16 mouse cellular contexts compared by ENCODE assay signal in the genomic region with DNA sequence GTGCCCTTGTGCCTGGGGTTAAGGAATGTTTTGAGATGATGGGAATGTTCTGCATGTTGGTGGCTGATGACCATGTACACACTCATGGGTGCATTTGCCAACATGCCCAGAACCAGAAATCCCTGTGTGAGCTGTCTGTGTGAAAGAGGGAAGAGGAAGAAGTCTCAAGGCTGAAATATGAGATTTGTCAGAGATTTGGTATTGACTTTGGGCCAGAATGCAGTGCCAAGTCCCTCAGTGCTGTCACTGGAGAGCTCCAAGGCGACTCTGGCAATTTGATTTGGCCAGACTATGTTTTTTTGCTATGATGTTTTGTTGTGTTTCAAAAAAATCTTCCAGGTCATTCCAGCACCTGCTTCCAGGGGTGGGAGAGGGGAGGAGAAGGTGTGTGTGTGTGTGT.
"Had no signal": no experiment of that assay in that cellular context is flagged by ENCODE, and none has a peak within 500 bp of the region (broad histone marks: within the 10 kb centered on the region; RNA-seq: fewer than 3 reads in every experiment).

No protein-coding gene starts in this region.

- H3K4me3 ChIP-seq: limb, embryonic 12.5 days; liver, embryonic 13.5 days; lung, embryonic 15.5 days; midbrain, embryonic 12.5 days; neural tube, embryonic 13.5 days; stomach, embryonic 15.5 days had no signal

- H3K9ac ChIP-seq: limb, embryonic 12.5 days; liver, embryonic 13.5 days; liver, postnatal 0 days; lung, embryonic 15.5 days; midbrain, embryonic 12.5 days; neural tube, embryonic 13.5 days; stomach, embryonic 15.5 days had no signal

- H3K27me3 ChIP-seq: limb, embryonic 12.5 days; liver, embryonic 13.5 days; lung, embryonic 15.5 days; neural tube, embryonic 13.5 days; stomach, embryonic 15.5 days had no signal

- H3K27ac ChIP-seq: kidney, postnatal 0 days; limb, embryonic 12.5 days; liver, embryonic 13.5 days; lung, embryonic 15.5 days; midbrain, embryonic 12.5 days; neural tube, embryonic 13.5 days; stomach, embryonic 15.5 days had no signal

- H3K36me3 ChIP-seq: limb, embryonic 12.5 days; liver, embryonic 13.5 days; lung, embryonic 15.5 days; midbrain, embryonic 12.5 days; neural tube, embryonic 13.5 days; stomach, embryonic 15.5 days had no signal

- H3K4me1 ChIP-seq: limb, embryonic 12.5 days; liver, embryonic 13.5 days; lung, embryonic 15.5 days; midbrain, embryonic 12.5 days; neural tube, embryonic 13.5 days; stomach, embryonic 15.5 days had no signal

- DNase-seq: kidney, postnatal 36 days; layer of hippocampus, adult 9-11 months; layer of hippocampus, postnatal 36 days; liver; liver, embryonic 13.5 days; liver, postnatal 0 days; lung, postnatal 14 days; right cerebral cortex, postnatal 14 days; thymus, adult 2 months; thymus, postnatal 25 days had no signal
